In the genomic region with DNA sequence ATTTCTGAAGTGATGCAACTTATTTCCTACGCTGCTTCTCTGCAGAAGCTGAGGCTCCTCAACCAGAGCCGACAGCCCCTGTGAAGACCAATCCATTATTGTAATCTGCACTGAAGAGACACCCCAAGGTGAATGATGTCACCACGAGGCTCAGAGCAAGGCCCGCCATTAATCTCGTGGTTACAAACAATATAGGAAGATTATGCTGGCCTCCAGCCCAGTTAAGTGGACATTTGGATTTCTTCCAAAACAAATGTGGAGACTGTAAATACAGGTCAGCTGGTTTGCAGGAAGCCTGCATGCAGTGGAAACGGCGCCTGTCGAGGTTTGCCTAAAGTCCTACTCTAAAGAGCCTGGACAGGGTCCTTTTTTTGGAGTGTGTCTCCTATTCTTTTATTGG, we compare ENCODE assay signal across 8 mouse cellular contexts.
DNase-seq lines count a peak whose midpoint lies in the region; ATAC-seq lines count a peak whose summit lies in the region.

No protein-coding gene starts in this region.

- H3K9ac ChIP-seq in limb, embryonic 12.5 days (replicated peaks), result no peak overlapping the region
- H3K9ac ChIP-seq in stomach, embryonic 16.5 days (ENCODE audit: low read length), result peak overlapping the region; percentile 58; the same call in 1 of the 2 replicates
- H3K9ac ChIP-seq in forebrain, embryonic 11.5 days (ENCODE audit: low read length), result no peak overlapping the region

- WGBS in limb, embryonic 12.5 days, result 41% methylated on average over 8 of the region's 8 CpGs
- WGBS in stomach, embryonic 16.5 days, result 10% methylated on average over 8 of the region's 8 CpGs
- WGBS in forebrain, embryonic 11.5 days, result 67% methylated on average over 8 of the region's 8 CpGs

- intact Hi-C loops in heart, postnatal 14 days (cut with DNase I), result no loop called here

- no peak overlapping the region for H3K4me2 ChIP-seq in limb, embryonic 12.5 days
- H3K4me2 ChIP-seq in stomach, embryonic 16.5 days (ENCODE audit: low read depth, low read length), result 0 out of 2 replicates have a peak overlapping the region, but pooled peaks have one; percentile 7
- H3K4me2 ChIP-seq in forebrain, embryonic 11.5 days (ENCODE audit: low read depth, low read length, severe bottlenecking), result no peak overlapping the region

- ATAC-seq in limb, embryonic 12.5 days (ENCODE audit: insufficient number of reproducible peaks, insufficient read depth, low FRiP score, low TSS enrichment, low read depth), result no peak
- ATAC-seq in stomach, embryonic 16.5 days (ENCODE audit: insufficient read depth, low FRiP score), result peak; percentile 92
- ATAC-seq in forebrain, embryonic 11.5 days (replicated peaks; ENCODE audit: low FRiP score), result no peak

- peak; percentile 26 for DNase-seq in retina, adult 2 months (ENCODE audit: low read depth, low spot score)
- no peak for DNase-seq in retina, embryonic 14.5 days (ENCODE audit: low spot score)
- DNase-seq in heart, postnatal 14 days, result peak; percentile 34 to 36
- no peak for DNase-seq in frontal cortex, postnatal 25 days (ENCODE audit: low spot score in 2 of 2)
- DNase-seq in forebrain, embryonic 11.5 days (ENCODE audit: low spot score), result no peak
- no peak for DNase-seq in layer of hippocampus, postnatal 10 days (ENCODE audit: low spot score in 2 of 2)

- peak overlapping the region; percentile 72 for H3K27ac ChIP-seq in limb, embryonic 12.5 days
- peak overlapping the region; percentile 74 for H3K27ac ChIP-seq in stomach, embryonic 16.5 days (ENCODE audit: low read length)
- no peak overlapping the region for H3K27ac ChIP-seq in forebrain, embryonic 11.5 days (ENCODE audit: low read depth, low read length)

- H3K27me3 ChIP-seq in limb, embryonic 12.5 days, result no peaks in the 10 kb centered on the region
- H3K27me3 ChIP-seq in stomach, embryonic 16.5 days (ENCODE audit: control insufficient read depth, insufficient read depth, low read length), result no peaks in the 10 kb centered on the region
- H3K27me3 ChIP-seq in forebrain, embryonic 11.5 days (ENCODE audit: control insufficient read depth, insufficient read depth, low read length), result no peaks in the 10 kb centered on the region

- no peaks in the 10 kb centered on the region for H3K36me3 ChIP-seq in limb, embryonic 12.5 days
- no peaks in the 10 kb centered on the region for H3K36me3 ChIP-seq in stomach, embryonic 16.5 days (ENCODE audit: control insufficient read depth, insufficient read depth, low read length)
- no peaks in the 10 kb centered on the region for H3K36me3 ChIP-seq in forebrain, embryonic 11.5 days (ENCODE audit: control insufficient read depth, insufficient read depth, low read length)

- H3K4me3 ChIP-seq in limb, embryonic 12.5 days (replicated peaks), result no peak overlapping the region
- no peak overlapping the region for H3K4me3 ChIP-seq in stomach, embryonic 16.5 days (replicated peaks; ENCODE audit: low read length)
- H3K4me3 ChIP-seq in forebrain, embryonic 11.5 days (ENCODE audit: low read depth, low read length), result no peak overlapping the region

- H3K9me3 ChIP-seq in limb, embryonic 12.5 days, result no peaks in the 10 kb centered on the region
- H3K9me3 ChIP-seq in stomach, embryonic 16.5 days (replicated peaks; ENCODE audit: control insufficient read depth, low read length), result no peaks in the 10 kb centered on the region
- no peaks in the 10 kb centered on the region for H3K9me3 ChIP-seq in forebrain, embryonic 11.5 days (ENCODE audit: control insufficient read depth, low read length)

- H3K4me1 ChIP-seq in limb, embryonic 12.5 days (replicated peaks), result peaks cover 63% of the 10 kb centered on the region
- H3K4me1 ChIP-seq in stomach, embryonic 16.5 days (ENCODE audit: control insufficient read depth, insufficient read depth, low read length), result peaks cover 27% of the 10 kb centered on the region
- H3K4me1 ChIP-seq in forebrain, embryonic 11.5 days (replicated peaks; ENCODE audit: control insufficient read depth, insufficient read depth, low read length), result peaks cover 14% of the 10 kb centered on the region

Comparison
In these comparisons a context has a peak if more than half of its experiments do, and no peak if none do; other contexts are left out.
1. DNase-seq: peak in retina, adult 2 months (single experiment) and heart, postnatal 14 days (2 of 2); none in retina, embryonic 14.5 days (single experiment), frontal cortex, postnatal 25 days (0 of 2), forebrain, embryonic 11.5 days (single experiment) and layer of hippocampus, postnatal 10 days (0 of 2).